Mouse (Mus musculus) ZHBTc4 (cell line): ENCODE measurements around the gene Rplp2.

ENCODE experiments used
- DNase-seq: peaks from one replicate; pipeline ENCODE4 v3.0.0-alpha.2; 2011; ENCODE audit warnings: low read depth, low spot score

The Rplp2 gene

GRCm38 (mm10) chr7:141481498-141482401, 34.6 kb downstream of the Rplp2 start:
- DNase-seq: peak; percentile 60

- DNase-seq: no peak
Observed at GRCm38 (mm10) chr7:141482531-141483024, 35.4 kb downstream of the Rplp2 start.

- no peak for DNase-seq
Observed at GRCm38 (mm10) chr7:141483114-141483653, 36.0 kb downstream of the Rplp2 start.

DNA sequence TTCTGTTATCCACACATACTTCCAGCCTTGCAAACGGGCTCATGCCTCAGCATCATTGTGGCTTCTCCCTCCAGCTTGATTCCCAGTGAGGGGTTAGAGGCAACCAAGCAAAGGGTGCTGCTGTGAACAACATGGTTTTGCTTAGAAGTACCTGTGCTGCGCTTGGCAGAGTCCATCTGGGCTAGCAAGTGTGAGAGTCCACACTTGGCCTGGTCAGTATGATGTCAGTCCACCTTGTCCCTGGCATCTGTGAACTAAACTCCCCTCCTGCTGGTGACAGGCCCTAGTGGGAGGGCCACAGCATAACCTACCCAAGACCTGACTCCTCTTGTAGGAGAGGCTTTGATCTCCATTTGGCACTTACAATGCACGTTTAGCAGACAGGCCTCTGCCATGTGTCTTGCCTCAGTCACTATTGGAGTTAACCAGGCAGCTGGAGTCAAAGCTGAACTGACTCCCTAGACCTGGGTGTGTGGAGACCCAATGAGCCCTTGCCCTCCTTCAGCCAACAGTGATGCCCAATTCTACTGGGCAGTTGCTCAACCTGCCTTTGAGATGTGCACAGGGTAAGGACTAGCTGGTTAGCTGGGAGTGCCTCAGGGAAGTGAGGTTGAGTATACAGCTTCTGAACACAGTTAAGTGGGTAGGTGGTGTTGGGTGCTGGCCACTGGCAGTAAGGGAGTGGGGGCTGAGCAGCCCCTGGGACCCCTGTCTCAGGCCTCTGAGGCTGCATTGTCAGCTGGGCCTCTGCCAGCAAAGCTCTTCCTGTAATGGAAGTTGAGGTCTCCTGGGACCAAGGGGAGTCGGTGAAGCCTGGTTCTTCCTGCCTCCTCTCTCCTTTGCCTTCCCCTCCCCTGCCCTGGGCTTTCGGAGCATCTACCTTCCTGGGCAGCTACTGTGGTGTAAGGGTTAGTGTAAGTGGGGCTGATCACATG, 37.3 kb downstream of the Rplp2 start:
- no peak for DNase-seq

- no peak for DNase-seq
Observed at GRCm38 (mm10) chr7:141485186-141485585, 38.0 kb downstream of the Rplp2 start.

- DNase-seq: no peak
Observed at GRCm38 (mm10) chr7:141485606-141486005, 38.4 kb downstream of the Rplp2 start.

DNA sequence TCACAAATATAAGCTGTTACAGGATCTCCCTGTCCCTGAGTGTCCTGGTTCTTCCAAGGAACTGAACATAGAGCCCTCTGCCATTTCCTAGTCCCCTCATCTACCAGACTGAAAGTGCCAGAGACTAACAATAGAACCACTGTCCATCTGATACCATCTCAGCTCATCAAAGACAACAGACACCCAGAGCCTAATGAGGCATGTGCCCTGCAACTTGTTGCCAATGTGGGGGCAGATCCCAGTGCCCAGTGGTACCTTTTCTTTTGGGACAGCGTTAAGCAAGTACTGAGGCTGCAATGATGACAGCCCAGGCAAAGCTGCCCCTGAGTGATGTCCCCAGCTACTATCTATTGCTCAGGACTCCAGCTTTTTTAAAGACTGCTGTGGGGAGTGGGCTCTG, 39.1 kb downstream of the Rplp2 start:
- DNase-seq: no peak

GRCm38 (mm10) chr7:141487141-141487540, 40.0 kb downstream of the Rplp2 start:
- DNase-seq: no peak

DNA sequence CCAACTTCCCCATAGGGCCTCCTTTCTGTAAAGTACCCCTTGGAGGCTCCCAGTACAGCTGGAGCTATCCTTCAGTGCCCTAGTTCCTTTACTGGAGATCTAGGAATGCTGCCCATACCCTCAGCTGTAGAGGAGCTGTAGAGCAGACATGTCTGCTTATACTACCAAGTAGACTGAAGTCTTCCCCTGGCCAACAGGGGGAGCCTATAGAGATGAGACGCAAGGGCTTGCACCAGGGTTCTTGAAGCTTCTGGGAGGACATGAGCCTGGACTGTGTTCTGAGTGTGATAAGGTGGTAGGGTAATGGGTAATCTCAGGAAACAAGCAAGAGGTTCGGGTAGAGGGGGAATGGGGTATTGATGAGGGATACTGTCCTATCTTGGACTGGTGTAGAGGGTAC, 44.0 kb downstream of the Rplp2 start:
- peak; percentile 46 for DNase-seq

- no peak for DNase-seq
Observed at GRCm38 (mm10) chr7:141492738-141493137, 45.6 kb downstream of the Rplp2 start.

DNA sequence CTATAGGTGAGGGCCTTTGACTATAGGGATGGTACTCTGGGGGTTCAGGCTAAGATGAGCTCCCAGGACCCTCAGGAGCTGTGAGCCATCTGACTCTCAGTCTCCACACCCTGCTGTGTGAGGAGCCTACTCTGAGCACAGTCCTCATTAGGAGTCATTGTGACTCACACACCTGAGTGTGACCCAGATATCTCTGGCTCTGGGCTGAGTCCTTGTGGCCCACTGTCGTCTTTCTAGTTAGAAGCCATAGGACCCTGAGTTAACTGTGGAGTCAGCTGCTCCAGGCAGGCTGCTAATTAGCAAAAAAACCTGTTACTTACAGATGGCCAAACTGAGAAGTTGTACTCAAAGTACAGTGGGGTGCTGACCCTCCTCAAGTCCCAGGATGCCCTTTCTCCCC, 46.6 kb downstream of the Rplp2 start:
- DNase-seq: no peak

DNA sequence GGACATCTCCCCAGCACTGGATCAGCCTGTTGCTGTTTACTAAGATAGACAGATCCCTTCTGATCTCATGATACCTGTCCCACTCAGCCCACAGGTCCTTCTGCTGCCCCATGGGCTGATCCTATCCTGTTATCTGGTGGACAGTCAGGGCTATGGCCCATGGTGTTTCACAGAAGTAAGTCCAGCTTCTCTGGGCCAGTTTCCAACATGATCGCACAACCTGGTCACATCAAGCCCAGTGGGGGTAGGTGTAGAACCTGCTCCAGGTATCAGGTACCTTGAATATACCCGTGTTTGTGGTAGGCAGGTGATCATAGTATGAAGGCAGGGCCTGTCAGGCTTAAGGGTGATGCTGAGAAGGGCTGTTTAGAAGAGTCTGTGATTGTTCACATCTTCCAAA, 48.2 kb downstream of the Rplp2 start:
- DNase-seq: no peak

DNA sequence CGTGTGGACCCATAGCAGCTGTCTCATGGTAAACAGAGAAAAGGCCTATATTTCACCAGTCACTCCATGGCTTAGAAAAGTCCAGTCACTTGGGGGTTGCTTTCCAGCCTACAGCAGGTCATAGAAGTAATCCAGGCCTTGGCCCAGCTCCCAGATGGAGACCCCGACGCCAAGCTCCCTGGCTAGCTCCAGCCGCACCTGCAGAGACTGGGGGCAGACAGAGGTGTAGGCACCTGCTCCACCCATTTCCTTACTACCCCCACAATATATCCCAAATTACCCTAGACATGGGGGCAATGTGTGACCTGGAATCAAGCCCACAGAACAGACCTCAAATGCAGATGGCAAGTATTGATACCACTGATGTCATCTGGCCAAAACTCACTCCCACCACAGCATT, 48.8 kb downstream of the Rplp2 start:
- DNase-seq: no peak

DNA sequence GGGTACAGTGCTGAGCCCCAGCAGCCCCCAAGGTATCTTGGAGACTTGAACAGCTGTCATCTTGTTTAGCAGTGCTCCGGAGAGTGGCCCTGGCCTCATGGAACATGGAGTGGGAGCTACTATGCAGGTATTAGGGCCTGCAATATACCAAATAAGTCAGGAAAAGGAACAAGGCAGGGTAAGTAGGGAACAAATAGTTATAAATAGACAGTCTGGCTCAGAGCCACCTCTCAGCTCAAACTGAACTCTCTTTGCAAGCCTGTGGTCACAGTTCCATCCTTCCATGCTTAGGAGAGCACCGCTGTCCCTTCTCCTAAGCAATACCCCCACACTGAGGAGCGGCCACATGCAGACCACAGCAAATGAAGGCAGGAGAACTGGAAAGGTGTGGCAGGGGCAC, 50.4 kb downstream of the Rplp2 start:
- no peak for DNase-seq
